Mouse (Mus musculus): ENCODE measurements around the gene Clptm1. TPM values are rescaled to one million over a fixed set of nuclear protein-coding genes. Genes with fewer than 3 reads are reported as not detected.
"Not testable (repeated sequence)": the region's sequence is repeated elsewhere in the genome, so short reads cannot be mapped to it uniquely, and the experiment has no call there.

The Clptm1 gene
- total RNA-seq, 2 experiments from 2014 or later: 80.2 to 82.8 TPM

GRCm38 (mm10) chr7:19620811-19621210 is 44.0 kb downstream of the Clptm1 start:
- intact Hi-C loops (cut with DNase I): no loop called here
- DNase-seq: no peak

- intact Hi-C loops (cut with DNase I): loop anchor here (2.0 to 5.0 kb wide), 3 partner anchors 28 to 214 kb away; partner anchors contain the start of genes Ckm and Klc3
- peak; percentile 67 to 83 for DNase-seq
These were observed 45.6 kb downstream of the Clptm1 start for GRCm38 (mm10) chr7:19619004-19619801.

GRCm38 (mm10) chr7:19615036-19615577 is 49.7 kb downstream of the Clptm1 start:
- intact Hi-C loops (cut with DNase I): loop anchor here (5.0 kb wide), 1 partner anchor 113 kb away; no protein-coding TSS in a partner anchor

GRCm38 (mm10) chr7:19610969-19611368 is 53.9 kb downstream of the Clptm1 start:
- intact Hi-C loops (cut with DNase I): no loop called here
- DNase-seq: no peak

More at GRCm38 (mm10) chr7:19615036-19615577, 49.7 kb downstream of the Clptm1 start:
- DNase-seq: no peak

GRCm38 (mm10) chr7:19609641-19610332 is 55.0 kb downstream of the Clptm1 start:
- no peak for DNase-seq
- intact Hi-C loops (cut with DNase I): no loop called here

GRCm38 (mm10) chr7:19607291-19607690 is 57.5 kb downstream of the Clptm1 start:
- DNase-seq: no peak
- intact Hi-C loops (cut with DNase I): no loop called here

- DNase-seq; intact Hi-C loops (cut with DNase I): not testable (repeated sequence)
These were observed 60.1 kb downstream of the Clptm1 start for GRCm38 (mm10) chr7:19604606-19605214.

GRCm38 (mm10) chr7:19603849-19604605 is 60.8 kb downstream of the Clptm1 start, which contains the start of gene Clasrp:
Gene Clasrp, minus strand, starts transcription at chr7:19604486.
- DNase-seq: peak; percentile 95 to 98
- intact Hi-C loops (cut with DNase I): no loop called here

DNA sequence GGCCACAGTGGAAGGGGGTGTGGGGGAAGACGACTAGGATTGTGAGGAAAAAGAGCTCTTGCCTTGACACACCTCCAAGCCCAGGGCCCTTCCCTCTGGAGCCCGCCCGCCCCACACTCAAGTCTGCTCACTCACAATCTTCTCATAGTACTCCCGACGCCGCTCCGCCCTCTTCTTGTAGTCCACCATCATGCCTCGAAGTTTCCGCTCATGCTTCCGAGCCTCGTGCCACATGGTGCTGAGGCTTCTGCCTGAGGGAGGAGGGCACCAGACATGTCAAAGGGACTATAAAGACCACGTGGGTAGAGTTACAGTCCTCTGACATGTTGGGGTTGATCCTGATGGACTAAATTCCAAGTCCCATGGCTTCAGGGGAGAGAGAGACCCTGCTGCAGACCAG is 61.8 kb downstream of the Clptm1 start:
- intact Hi-C loops (cut with DNase I): no loop called here
- no peak for DNase-seq

- intact Hi-C loops (cut with DNase I): no loop called here
- DNase-seq: no peak
These were observed 64.3 kb downstream of the Clptm1 start for GRCm38 (mm10) chr7:19600562-19600961.

DNA sequence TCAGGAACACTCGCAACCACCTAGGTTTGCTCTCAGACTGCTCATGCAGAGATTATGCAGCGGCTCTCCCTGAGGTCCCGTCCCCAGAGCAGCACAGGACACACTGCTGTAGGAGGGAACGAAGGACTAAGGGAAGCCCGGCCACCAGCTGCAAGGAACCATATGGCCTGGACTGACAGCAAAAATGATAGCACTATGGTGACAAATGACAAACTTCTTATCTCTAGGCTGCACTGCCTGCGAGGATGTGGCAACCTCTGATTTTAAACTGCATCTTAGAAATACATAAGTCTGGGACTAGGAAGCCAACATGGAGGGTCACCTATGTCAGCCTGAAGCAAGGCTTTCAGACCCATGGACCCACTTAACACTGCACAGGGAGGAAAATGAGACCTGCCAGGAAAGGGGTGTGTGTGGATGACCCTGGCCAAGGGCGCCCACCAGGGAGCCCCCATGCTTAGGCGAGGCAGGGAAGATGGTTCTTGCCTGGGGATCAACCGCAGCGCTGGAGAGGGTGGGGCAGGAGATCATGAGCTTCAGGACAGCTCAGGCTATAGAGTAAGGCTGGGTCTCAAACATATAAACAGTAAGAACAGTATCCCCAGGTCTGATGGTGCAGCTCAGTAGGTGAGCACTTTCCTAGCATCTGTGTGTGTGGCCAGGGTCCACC is 71.6 kb downstream of the Clptm1 start:
- DNase-seq: no peak
- intact Hi-C loops (cut with DNase I): loop anchor here (5.0 kb wide), 1 partner anchor 151 kb away; no protein-coding TSS in a partner anchor

DNA sequence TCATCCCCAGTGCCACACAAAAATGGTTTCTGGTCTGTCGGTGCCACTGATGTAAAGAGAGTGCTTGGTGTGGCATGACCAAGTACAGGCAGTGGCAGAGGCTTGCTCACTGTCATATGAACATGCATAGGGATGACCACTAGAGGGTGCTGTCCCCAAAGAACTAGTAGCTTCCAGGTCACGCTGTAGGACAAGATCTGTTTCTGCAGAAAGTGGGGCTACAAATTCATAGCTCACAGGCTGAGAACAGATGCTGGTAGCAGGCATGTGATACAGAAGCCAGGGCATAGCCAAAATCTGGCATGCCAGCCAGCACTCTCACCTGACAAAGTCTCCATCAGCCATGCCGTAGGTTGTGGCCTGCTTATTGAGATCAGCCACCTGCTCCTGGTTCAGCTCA is 74.9 kb downstream of the Clptm1 start:
- intact Hi-C loops (cut with DNase I): loop anchor here (2.0 to 5.0 kb wide), 3 partner anchors 29 to 148 kb away; no protein-coding TSS in a partner anchor
- DNase-seq: peak; percentile 72 to 87

DNA sequence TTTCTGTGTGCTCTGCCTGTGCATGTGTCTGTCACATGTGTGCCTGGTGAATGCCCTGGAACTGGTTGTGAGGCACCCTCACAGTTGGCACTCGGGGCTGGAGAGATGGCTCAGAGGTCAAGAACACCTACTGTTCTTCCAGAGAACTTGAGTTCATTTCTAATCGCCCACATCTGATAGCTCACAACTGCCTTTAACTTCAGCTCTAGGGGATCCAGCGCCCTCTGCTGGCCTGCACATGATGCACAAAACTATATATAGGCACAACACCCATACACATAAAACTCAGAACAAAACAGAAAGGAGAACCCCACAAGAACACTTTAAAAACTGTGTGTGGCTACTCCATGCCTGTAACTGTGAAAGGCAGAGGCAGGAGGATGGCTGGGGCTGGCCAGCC is 75.6 kb downstream of the Clptm1 start:
- intact Hi-C loops (cut with DNase I): loop anchor here (5.0 kb wide), 1 partner anchor 123 kb away; no protein-coding TSS in a partner anchor
- peak; percentile 55 to 68 for DNase-seq

- DNase-seq: no peak
- intact Hi-C loops (cut with DNase I): loop anchor here (5.0 kb wide), 1 partner anchor 126 kb away; no protein-coding TSS in a partner anchor
These were observed 78.6 kb downstream of the Clptm1 start for GRCm38 (mm10) chr7:19586269-19586668.

Other genes with a start within 250 kb of the Clptm1 start
- gene Mark4, start 206.2 kb downstream of the Clptm1 start, total RNA-seq (2021): 10 to 100 TPM; 23.3 to 25.0 TPM
- gene Exoc3l2, start 201.7 kb downstream of the Clptm1 start, total RNA-seq (2021): 1 to 10 TPM in 1 of 2 experiments, under 1 TPM in 1; 0.79 to 1.1 TPM
- gene Bloc1s3, start 156.7 kb downstream of the Clptm1 start, total RNA-seq (2021): 1 to 10 TPM; 2.0 to 2.2 TPM
- 10 to 100 TPM; 48.9 to 49.6 TPM for gene Trappc6a, start 156.6 kb downstream of the Clptm1 start, total RNA-seq (2021)
- gene Nkpd1, start 147.2 kb downstream of the Clptm1 start, total RNA-seq (2021): not detected
- 10 to 100 TPM; 41.3 to 41.5 TPM for gene Ppp1r37, start 102.0 kb downstream of the Clptm1 start, total RNA-seq (2021)
- gene Zfp296, start 87.7 kb downstream of the Clptm1 start, total RNA-seq (2021): under 1 TPM; 0.20 to 0.36 TPM
- 10 to 100 TPM; 45.6 to 49.8 TPM for gene Gemin7, start 87.4 kb downstream of the Clptm1 start, total RNA-seq (2021)
- gene Clasrp, start 60.5 kb downstream of the Clptm1 start, total RNA-seq (2021): 10 to 100 TPM; 21.5 to 22.6 TPM
- gene Relb, start 35.6 kb downstream of the Clptm1 start, total RNA-seq (2021): 1 to 10 TPM; 6.3 to 9.6 TPM
- under 1 TPM; 0.41 to 0.55 TPM for gene Apoc2, start 12.9 kb upstream of the Clptm1 start, total RNA-seq (2021)
- not detected for gene Gm44805, start 16.4 kb upstream of the Clptm1 start, total RNA-seq (2021)
- gene Apoc4, start 16.4 kb upstream of the Clptm1 start, total RNA-seq (2021): not detected
- gene Apoc1, start 27.6 kb upstream of the Clptm1 start, total RNA-seq (2021): 1 to 10 TPM; 2.2 to 8.9 TPM
- 100 to 1,000 TPM; 243 to 352 TPM for gene Apoe, start 34.2 kb upstream of the Clptm1 start, total RNA-seq (2021)
- gene Tomm40, start 50.4 kb upstream of the Clptm1 start, total RNA-seq (2021): 100 to 1,000 TPM; 107 to 120 TPM
- 10 to 100 TPM; 37.2 to 39.7 TPM for gene Nectin2, start 85.5 kb upstream of the Clptm1 start, total RNA-seq (2021)
- 100 to 1,000 TPM; 225 to 236 TPM for gene Bcam, start 106.0 kb upstream of the Clptm1 start, total RNA-seq (2021)
- gene Cblc, start 131.8 kb upstream of the Clptm1 start, total RNA-seq (2021): not detected
- gene Bcl3, start 157.7 kb upstream of the Clptm1 start, total RNA-seq (2021): 1 to 10 TPM; 3.9 to 4.5 TPM
- gene Gm19345, start 187.0 kb upstream of the Clptm1 start, total RNA-seq (2021): not detected
- 1 to 10 TPM in 1 of 2 experiments, under 1 TPM in 1; 0.34 to 1.2 TPM for gene Ceacam16, start 196.3 kb upstream of the Clptm1 start, total RNA-seq (2021)
- not detected for gene Ceacam19, start 222.9 kb upstream of the Clptm1 start, total RNA-seq (2021)